17 mouse cellular contexts compared by ENCODE assay signal in the genomic region with DNA sequence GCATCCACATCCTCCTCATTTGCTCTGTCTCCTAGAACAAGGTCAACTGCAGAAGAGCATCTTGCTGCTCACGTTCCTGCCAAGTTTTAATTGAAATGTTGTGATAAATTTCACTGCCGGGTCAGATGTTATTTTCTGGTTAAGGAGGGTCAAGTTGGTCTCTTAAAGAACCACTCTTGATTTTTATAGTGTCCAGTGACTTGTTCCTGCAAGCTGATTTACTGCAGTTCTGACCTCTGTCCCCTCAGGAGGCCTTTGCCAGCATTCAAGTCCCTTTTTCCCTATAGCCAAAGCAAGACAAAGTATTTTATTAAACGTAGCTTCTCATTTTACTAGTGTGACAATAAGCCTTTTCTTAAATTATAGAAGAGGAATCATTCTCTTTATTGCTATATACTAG.
"Had no signal": no experiment of that assay in that cellular context is flagged by ENCODE, and none has a peak within 500 bp of the region (broad histone marks: within the 10 kb centered on the region; RNA-seq: fewer than 3 reads in every experiment).

No protein-coding gene starts in this region.

- H3K9ac ChIP-seq: intestine, embryonic 15.5 days; kidney, embryonic 15.5 days; limb, embryonic 12.5 days; limb, embryonic 15.5 days; liver, embryonic 14.5 days; liver, postnatal 0 days; lung, embryonic 14.5 days had no signal

- H3K9me3 ChIP-seq: intestine, embryonic 15.5 days; kidney, embryonic 15.5 days; limb, embryonic 12.5 days; limb, embryonic 15.5 days had no signal

- H3K4me2 ChIP-seq: intestine, embryonic 15.5 days; kidney, embryonic 15.5 days; limb, embryonic 12.5 days; limb, embryonic 15.5 days; liver, embryonic 11.5 days; lung, embryonic 14.5 days; midbrain, embryonic 11.5 days had no signal

- H3K27me3 ChIP-seq: intestine, embryonic 15.5 days; kidney, embryonic 15.5 days; limb, embryonic 12.5 days; limb, embryonic 15.5 days; megakaryocyte, embryonic 14.5 days had no signal

- DNase-seq: kidney, adult 11 months; left cerebral cortex, postnatal 4 days; liver, postnatal 0 days; lung, embryonic 14.5 days; lung, postnatal 36 days; midbrain, embryonic 14.5 days; thymus, adult 18-20 months; thymus, postnatal 36 days had no signal

- H3K4me1 ChIP-seq: intestine, embryonic 15.5 days; kidney, embryonic 15.5 days; limb, embryonic 15.5 days; megakaryocyte, embryonic 14.5 days had no signal

- H3K27ac ChIP-seq: intestine, embryonic 15.5 days; kidney, embryonic 15.5 days; limb, embryonic 12.5 days; limb, embryonic 15.5 days; liver, embryonic 14.5 days had no signal

- H3K4me3 ChIP-seq: intestine, embryonic 15.5 days; kidney, embryonic 15.5 days; limb, embryonic 12.5 days; limb, embryonic 15.5 days; megakaryocyte, embryonic 14.5 days had no signal

- ATAC-seq: intestine, embryonic 15.5 days; liver, postnatal 0 days; lung, postnatal 0 days had no signal

- H3K36me3 ChIP-seq: intestine, embryonic 15.5 days; kidney, embryonic 15.5 days; limb, embryonic 12.5 days; limb, embryonic 15.5 days had no signal
